Mouse (Mus musculus) spleen, postnatal 36 days (tissue): Measurements from ENCODE around the gene Gdf9.

ENCODE experiments used
- DNase-seq, 2 experiments: peaks; one replicate each; pipeline ENCODE4 v3.0.0; 2022; ENCODE audit warnings: low spot score in 2 of 2, mixed read lengths in 1 of 2

The Gdf9 gene

DNA sequence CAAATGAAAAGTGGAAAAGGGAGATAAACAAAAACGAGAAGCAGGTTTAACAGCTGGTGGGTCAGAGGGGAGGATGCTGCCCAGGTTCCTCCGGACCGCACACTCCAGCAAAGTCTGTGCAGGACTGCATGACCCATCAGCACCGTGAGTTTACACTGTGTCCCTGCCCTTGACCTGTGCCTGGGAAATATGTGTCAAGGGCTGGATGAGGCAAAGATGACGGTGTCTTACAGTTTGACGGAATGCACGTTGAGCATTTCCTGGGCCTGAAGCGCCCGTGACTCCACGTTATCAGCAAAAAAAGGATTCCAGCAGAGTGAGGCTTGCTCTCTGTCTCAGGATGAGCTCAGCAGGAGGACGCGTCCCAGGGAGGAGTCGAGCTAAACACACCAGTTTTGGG is 14.7 kb downstream of the Gdf9 start:
- DNase-seq: no peak

DNA sequence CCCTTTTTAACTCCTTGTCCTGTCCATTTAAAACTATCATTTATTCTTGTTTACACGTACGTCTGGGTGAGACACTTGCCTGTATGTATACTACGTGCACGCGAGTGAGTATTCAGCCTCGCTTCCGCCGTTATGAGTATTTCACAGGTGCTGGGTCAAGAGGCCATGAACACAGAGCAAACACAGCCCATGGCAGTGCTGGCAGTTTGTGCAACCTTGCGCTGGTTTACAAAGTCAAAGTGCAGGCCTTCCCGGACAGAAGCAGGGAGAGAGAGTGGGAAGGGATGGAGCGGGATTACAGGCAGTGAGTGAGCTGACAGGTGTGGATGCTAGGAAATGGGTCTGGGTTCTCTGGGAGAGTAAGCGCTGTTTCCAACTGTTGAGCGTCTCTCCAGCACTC is 15.4 kb downstream of the Gdf9 start:
- no peak for DNase-seq

DNA sequence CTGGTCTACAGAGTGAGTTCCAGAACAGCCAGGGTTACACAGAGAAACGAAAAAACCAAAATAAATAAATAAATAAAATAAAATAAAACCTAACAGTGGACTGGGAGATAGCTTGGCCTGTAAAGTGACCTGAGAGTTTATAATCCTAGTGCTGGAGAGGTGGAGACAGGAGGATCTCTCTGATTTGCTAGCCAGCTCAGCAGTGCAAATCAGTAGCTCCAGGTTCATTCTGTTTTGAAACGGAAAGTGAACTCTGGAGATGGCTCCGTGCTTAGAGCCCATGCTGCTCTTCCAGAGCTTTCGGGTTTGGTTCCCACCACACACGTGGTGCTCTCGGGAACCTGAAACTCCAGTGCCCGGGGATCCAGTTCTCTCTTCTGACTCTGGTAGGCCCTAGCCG is 17.2 kb downstream of the Gdf9 start:
- DNase-seq: no peak

DNA sequence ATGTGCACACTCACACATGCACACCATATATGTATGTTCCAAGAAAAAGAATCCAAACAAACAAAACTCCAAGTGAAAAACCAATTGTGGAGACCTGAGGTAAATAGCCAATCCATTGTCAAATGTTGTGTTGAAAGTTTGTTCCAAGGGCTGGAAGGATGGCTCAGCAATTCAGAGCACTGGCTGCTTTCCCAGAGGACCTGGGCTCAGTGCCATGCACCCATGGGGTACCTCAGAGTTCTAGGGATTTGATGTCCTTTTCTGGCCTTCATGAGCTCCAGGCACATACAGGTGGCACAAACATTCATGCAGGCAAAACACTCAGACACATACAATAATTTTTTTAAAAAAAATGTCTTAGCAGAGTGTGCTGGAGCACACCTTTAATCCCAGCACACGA is 17.7 kb downstream of the Gdf9 start:
- DNase-seq: no peak

DNA sequence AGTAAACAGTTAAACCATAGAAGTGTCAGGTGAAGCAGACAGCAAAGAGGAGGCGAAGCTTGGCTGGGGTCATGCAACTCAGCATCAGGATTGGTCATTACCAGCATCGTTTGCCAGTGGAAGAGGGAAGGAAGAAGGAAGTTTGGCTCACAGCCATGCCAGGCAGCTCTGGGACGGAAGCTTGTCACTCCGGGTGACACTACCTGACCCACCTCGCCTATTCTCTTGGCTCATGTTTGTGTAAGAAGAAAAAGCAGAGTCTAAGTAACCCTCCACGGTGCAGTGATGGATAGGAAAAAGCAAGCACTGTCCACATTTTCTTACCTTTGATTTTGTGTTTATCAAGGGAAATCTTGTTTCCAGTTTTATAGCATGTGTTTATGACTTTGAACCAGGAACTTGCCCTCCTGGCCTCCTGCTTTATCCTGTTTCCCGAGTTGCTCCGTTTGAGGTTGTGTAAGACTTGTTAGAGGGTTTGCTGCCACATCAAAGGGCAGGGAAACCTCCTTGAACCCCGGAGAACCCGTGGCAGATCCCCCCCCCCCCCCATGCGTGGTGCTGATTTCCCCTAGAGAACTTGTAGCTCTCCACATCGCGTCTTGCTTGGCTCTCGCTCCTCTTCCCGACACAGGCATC is 19.4 kb downstream of the Gdf9 start:
- no peak for DNase-seq

DNA sequence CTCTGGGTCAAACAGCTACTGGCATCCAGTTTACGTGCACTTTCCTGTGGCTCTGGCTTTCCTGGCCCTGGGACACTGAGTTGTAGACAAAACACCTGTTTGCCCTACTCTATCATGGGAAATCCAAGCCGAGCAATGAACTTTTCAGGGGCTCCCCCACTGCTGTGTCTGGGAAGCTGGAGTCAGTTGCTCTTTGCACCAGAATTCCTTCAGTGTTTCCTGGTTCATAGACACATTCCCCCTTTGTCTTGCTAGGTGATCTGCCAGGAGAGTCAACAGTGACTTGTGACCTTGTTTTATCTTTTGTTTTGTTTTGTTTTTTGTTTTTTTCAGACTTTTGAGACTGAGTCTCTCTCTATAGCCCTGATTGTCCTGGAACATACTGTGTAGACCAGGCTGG is 20.5 kb downstream of the Gdf9 start:
- no peak for DNase-seq

DNA sequence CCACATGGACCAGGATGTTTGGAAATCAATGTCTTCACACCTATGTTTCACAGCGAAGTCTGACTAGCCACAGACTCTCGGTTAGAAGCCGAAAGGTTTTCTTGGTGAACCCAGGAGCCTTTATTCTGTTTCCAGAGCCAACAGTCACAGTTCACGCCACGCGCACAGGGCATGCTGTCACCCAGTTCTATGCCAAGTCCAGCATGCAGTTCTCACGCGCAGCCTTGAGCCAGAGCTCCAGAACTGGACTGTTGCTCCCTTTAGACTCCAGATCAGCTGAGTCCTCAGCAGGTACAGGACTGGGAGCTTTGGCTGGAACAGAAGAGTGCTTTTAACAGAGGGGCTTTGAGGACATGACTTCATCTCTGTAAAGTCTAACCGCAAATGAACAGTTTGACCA is 21.6 kb downstream of the Gdf9 start:
- DNase-seq: no peak

DNA sequence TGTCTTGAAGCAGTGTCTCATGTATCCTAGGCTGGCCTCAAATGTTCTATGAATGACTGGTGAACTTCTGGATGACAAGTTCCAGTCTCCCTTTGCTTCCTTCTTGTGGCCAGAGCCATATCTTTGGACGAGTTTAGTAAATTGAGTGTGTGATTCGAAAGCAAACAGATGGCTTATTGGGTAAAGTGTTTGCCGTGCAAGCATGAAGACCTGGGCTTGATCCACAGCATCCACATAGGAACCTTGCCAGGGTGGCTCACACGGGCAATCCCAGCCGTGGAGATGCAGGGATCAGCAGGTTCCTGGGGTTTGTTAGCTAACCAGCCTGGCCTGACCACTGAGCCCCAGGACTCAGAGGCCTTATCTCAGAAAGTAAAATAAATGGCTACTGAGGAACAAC is 22.2 kb downstream of the Gdf9 start:
- no peak for DNase-seq

DNA sequence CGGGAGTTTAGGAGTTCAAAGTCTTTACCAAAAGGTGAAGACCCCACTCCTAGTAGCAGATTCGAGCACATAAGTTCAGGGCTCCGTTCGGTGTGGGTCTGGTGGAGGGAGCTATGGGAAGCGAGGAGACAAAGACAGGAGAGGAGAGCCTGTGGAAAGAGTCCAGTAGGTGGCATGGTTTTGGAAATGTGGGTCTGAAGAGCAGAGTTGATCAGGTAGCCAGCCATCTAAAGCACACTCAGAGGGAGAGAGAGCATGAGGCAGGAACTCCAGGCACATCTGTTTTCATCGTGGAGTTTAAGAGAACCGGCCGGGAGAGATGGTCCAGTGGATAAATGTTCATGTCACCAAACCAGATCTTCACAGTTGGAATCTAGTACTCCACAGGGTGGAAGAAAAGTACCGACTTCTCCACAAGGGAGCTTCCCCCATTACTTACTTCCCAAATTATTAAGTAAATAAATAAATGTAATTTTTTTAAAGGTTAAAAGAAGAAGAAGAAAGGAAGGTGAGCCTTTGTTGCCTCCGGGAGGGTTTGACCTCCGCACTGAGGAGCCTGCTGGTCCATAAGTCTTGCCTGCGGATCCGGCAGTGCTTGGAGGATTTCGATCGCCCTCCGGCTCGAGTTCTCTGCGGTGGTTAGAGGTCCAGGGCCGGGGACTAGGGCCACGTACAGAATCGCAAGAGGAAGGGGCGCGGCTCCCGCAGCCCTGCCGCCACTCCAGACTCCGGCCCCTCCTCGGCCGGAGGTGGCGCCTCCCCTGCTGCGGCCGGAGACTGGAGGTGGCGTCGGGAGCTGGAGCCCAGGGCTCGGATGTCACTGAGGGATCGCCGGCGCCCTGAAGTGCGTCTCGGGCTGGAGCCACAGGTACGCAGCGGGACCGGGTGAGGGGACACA is 25.9 kb downstream of the Gdf9 start, which contains the start of the genes Gm10447 and Shroom1:
Gene Gm10447 (minus strand): TSS at position 637 of the 898 bp plus-strand sequence.
Gene Shroom1 (plus strand): TSS at position 732 of the 898 bp plus-strand sequence.
- no peak for DNase-seq

DNA sequence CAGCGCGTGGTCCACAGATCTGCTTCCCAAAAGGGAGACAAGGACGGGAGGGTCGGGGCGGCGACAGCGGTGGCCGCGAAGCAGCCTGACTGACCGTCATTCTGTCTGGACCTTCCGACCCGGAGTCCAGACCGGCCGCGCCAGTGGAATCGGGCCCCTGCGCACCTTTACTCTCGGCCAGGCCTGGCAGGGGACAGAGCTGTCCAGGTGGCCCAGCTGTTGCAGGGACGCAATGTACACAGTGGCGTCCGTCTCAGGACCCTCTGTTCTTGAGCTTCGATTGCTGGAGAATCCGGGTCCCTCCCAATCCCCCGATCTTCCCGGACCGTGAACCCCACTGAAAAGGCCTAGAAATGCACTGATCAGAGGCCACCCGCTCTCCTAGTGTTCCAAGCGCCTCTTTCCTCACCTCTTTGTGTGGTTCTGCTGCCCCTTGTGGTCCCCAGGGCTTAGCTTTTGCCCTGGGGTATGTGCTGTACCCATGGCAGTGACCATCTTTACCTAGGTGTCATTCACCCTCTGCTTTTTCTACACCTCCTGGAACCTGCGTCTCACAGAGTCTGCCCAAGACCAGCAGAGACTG is 26.6 kb downstream of the Gdf9 start:
- DNase-seq: no peak

DNA sequence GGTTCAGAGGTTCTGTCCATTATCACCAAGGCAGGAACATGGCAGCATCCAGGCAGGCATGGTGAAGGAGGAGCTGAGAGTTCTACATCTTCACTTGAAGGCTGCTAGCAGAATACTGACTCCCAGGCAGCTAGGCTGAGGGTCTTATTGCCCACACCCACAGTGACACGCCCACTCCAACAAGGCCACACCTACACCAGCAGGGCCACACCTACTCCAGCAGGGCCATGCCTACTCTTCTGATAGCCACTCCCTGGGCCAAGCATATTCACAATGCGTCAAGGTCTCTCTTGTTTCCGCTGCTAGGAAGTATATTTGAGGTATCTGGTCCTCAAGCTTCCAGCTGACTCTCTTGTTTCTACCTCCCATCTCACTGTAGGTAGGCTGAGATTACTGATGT is 28.2 kb downstream of the Gdf9 start:
- DNase-seq: no peak

DNA sequence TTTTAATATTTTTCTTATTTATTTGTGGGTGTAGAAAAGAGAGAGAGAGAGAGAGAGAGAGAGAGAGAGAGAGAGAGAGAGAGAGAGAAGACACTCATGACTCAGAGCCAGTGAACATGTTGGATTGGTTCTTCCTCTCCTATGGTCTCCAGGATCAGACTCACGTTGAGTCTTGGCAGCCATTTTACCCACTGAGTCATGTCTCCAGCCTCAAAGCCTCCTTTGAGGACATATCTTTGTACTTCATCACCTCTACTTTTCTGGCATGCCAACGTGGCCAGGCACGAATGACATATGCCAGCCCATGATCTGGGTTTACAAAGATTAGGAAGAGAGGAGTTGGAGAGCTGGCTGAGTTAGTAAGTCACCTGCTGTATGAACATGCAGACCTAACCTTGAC is 29.4 kb downstream of the Gdf9 start:
- DNase-seq: no peak

DNA sequence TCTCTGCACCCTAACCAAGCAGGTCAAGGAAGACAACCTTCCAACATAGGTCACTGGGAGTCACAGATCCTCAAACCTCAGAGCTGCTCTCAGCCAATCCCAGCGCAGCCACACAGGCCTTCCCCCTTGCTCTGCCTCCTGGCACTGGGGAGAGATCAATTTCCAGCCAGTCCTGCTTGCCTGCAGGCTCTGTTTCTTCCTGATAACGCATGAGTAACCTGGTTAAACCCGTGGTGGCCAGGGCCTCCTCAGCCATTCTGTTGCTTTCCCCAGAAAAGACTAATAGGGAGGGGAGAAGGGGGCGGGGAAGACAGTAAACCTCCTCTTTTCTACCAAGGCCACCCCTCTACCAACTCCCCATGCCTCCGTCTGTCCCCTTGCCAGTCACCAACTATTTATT is 30.9 kb downstream of the Gdf9 start:
- DNase-seq: no peak

DNA sequence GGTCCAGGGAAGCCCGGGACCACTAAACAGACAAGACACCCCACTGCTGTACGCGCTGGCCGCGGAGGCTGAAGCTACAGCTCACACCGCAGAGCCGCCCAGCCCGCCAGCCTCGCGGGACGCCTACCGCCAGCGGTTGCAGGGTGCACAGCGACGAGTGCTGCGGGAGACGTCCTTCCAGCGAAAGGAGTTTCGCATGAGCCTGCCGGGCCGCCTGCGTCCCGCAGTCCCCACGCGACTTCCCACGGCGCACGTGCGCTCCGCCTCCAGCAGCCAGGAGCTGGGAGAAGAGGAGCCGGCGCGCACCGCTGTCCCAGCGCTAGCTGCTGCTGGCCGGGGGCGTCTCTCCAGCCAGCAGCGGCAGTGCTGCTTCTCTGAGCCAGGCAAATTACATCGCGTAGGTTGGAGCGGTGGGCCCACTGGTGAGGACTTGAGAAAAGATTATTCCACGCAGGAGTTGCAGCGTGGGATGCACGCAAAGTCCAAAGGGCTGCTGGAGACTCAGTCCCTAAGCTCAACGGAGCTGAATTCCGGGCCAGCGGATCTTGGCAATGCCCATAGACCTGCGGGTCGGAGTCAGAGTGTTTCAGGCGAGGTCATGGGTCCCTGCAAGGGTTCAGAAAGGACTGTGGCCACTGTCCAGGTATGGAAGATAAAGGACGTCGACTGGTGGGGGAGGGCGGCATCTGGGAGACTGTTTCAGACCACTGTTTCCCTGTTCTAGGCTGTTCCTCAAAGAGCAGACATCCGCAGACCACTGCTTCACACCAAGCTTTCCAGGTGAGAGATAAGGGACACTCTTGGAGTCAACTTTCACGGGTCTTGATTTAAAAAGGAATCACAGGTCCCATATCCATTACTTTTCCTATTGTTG is 33.0 kb downstream of the Gdf9 start:
- DNase-seq: no peak

DNA sequence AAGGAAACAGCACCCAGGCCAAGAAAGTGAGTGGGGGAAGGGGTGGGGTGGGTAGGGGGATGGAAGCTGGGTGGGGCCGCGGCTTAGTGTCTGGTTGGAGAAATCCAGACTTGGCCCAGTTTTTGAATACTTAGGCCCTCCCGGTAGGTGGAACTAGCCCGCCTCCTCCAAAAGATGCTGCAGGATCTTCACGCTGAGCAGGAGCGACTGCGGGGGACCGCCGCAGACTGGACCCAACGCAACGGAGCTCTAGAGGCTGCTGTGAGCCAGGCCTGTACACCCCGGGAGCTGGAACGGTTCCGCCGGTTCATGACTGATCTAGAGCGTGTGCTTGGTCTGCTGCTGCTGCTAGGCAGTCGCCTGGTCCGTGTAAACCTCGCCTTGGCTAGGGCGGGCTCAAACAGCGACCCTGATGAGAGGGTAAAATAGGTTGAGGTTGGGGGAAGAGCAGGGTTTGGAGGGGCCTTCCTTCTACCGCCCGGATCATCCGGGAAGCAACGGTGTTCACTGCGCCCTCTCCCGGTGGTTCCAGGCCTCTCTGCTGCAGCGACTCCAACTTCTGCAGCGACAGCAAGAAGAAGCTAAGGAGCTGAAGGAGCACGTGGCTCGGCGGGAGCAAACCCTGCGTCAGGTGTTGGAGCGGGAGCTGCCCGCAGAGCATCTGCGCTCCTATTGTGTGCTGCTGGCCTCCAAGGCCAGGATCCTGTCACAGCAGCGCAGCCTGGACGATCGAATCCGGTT is 35.6 kb downstream of the Gdf9 start:
- no peak for DNase-seq

DNA sequence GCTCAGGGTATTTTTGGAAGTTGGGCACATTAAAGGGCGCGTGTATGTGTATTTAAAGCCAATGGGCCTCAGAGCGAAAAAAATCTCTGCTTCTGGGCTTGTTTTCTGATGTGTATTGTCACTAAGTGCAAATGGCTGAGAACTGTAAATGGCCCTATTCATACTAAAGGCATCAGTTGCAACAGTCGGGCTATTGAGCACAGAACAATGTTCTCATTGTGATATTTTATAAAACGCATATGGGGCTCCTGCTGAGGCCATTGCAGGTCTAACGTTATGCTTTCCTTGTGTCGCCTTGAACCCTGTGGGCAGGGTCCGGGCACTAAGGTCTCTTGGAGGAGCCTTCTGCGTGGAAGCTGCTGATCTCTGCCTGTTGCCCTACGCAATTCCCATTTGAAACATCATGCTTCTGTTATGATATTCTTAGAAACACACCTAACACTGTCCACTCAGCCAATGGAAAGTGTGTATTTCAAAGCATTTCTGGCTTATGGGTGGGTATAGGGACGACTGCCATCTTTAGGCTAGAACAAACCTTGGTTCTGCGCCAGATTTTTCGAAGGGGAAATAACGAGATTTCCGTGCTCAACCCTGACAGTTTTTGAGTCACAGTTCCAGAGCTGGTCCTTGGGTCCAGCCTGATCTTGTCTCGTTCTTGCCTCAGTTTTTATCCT is 38.6 kb downstream of the Gdf9 start:
- DNase-seq: no peak

DNA sequence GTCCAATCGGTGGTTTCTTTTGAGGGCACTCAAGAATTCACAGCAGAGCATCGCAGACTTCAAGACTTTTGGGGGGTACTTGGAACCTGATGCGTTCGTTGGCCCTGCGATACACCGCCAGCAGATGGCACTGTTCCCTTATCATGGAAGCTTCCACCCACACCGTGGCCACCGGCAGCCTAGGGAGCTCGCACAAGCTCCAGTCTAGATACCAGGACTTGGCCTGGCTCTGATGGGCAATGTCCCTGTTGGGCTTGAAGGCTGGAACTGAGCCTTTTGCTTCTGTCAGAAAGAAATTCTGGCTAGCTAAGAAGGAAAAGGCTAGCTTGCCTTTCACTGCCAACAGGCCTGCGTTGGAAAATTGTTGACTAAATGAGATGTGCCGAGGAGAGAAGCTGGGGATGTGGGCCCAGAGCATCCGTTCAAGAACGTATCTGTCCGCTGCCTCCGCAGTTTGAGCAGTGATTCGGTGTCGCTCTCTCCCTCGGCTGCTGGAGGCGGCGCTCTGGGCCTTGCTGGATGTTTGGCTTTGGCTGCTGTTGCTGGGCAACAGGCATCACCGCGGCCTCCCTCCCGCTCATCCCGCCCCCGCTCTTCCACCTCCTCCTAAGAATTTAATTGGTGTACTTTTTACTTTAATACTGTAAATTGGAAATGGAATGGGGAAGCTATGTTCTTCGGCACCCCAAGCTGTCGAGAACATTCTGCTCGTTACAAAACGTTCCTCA is 39.3 kb downstream of the Gdf9 start, which contains the start of gene Gm9837:
Gene Gm9837 (minus strand): TSS at position 512 of the 728 bp plus-strand sequence.
- peak; percentile 67 to 77 for DNase-seq

DNA sequence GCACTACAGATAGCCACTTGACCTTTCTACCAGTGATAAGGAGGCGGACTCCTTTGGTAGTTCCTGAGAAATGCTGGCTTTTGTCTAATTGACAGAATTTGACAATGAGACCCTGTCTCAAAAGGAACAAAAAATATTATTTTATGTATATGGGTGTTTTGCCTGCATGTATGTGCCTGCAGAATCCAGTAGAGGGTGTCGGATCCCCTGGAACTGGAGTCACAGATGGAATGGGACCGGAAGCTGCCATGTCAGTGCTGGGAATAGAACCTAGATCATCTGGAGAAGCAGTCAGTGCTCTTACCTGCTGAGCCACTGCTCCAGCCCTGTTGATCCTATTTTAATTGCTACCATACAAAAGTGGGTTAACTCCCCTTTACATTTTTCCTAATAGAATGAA is 41.9 kb downstream of the Gdf9 start:
- no peak for DNase-seq

DNA sequence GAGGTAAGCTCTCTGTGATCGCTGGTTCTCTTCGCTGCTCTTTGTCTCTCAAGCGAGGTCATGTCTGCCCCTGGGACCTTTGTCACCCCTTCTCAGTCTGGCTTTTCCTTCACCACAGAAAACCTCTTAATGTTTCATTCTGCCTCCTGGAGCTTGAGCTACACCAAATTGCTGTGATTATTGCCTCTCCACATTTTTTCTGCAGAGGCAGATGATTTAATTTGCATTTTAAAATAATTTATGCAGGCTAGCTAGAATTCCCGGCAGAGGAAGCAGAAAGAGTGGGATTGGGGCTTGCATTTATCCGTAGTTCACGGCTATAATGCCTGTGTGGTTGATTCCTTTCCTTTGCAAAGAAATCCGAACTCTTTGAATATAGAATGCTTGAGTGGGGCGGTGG is 44.8 kb downstream of the Gdf9 start:
- no peak for DNase-seq

DNA sequence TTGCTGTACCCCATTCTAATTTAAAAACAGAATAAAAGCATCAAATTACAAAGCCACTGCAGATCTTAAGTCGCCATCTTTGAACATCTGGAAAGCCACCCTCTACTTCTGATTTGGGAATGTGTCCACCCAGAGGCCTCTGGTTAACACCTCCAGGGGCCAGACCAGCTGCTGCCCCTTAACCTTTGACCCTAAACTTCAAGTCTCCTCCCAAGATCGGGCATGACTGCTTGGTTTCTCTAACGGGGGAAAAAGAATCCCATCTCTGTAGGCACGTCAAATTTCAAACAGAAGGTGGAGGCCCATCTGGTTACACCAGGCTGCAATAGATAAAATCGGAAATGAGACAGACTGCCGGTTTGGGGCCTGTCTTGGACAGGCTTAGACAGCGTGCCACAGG is 47.0 kb downstream of the Gdf9 start:
- DNase-seq: no peak
